Mouse (Mus musculus) frontal cortex, postnatal 25 days (tissue): ENCODE measurements around the gene Dock1.

Experiments used
- DNase-seq, 2 experiments: peaks; one replicate each; pipeline ENCODE4 v3.0.0; 2022; ENCODE audit warnings: low spot score in 2 of 2

Gene Dock1

GRCm38 (mm10) chr7:134670312-134671002, at the start of gene Dock1:
Dock1 (plus strand) TSS chr7:134670654.
- DNase-seq = peak in 1 of 2 experiments; percentile 38

- DNase-seq = no peak
Observed at GRCm38 (mm10) chr7:134627906-134628305, 42.5 kb upstream of the Dock1 start.

GRCm38 (mm10) chr7:134650246-134650830, 20.1 kb upstream of the Dock1 start:
- DNase-seq = no peak

GRCm38 (mm10) chr7:134651071-134651470, 19.4 kb upstream of the Dock1 start:
- no peak for DNase-seq

- DNase-seq = no peak
Observed at GRCm38 (mm10) chr7:134663241-134663640, 7.2 kb upstream of the Dock1 start.

GRCm38 (mm10) chr7:134665642-134666282, 4.7 kb upstream of the Dock1 start:
- no peak for DNase-seq

GRCm38 (mm10) chr7:134667271-134667702, 3.2 kb upstream of the Dock1 start:
- DNase-seq = no peak

- DNase-seq = no peak
Observed at GRCm38 (mm10) chr7:134669474-134670311, 761 bp upstream of the Dock1 start.

GRCm38 (mm10) chr7:134671003-134671461, 578 bp downstream of the Dock1 start:
- DNase-seq = no peak

- no peak for DNase-seq
Observed at GRCm38 (mm10) chr7:134671467-134671901, 1.0 kb downstream of the Dock1 start.

GRCm38 (mm10) chr7:134673135-134673534, 2.7 kb downstream of the Dock1 start:
- DNase-seq = no peak

- no peak for DNase-seq
Observed at GRCm38 (mm10) chr7:134673952-134674351, 3.5 kb downstream of the Dock1 start.

GRCm38 (mm10) chr7:134677852-134678251, 7.4 kb downstream of the Dock1 start:
- no peak for DNase-seq

- DNase-seq = no peak
Observed at GRCm38 (mm10) chr7:134679314-134680158, 9.1 kb downstream of the Dock1 start.

GRCm38 (mm10) chr7:134680161-134680560, 9.7 kb downstream of the Dock1 start:
- DNase-seq = no peak

- DNase-seq = no peak
Observed at GRCm38 (mm10) chr7:134681729-134682527, 11.5 kb downstream of the Dock1 start.

GRCm38 (mm10) chr7:134688332-134688731, 17.9 kb downstream of the Dock1 start:
- DNase-seq = no peak

- DNase-seq = no peak
Observed at GRCm38 (mm10) chr7:134690118-134690517, 19.7 kb downstream of the Dock1 start.

- no peak for DNase-seq
Observed at GRCm38 (mm10) chr7:134690806-134691205, 20.4 kb downstream of the Dock1 start.

GRCm38 (mm10) chr7:134693325-134693724, 22.9 kb downstream of the Dock1 start:
- no peak for DNase-seq
